Mouse (Mus musculus): ENCODE results near the gene Amer3.
"Not testable (repeated sequence)": the region's sequence is repeated elsewhere in the genome, so short reads cannot be mapped to it uniquely, and the experiment has no call there.

Gene Amer3

GRCm38 (mm10) chr1:34601323-34602047 is 22.0 kb downstream of the Amer3 start:
- no peak for DNase-seq (ENCODE audit: extremely low read depth, low read depth)

- DNase-seq (ENCODE audit: extremely low read depth, low read depth), result peak; percentile 50
Observed at GRCm38 (mm10) chr1:34602363-34602762, 22.9 kb downstream of the Amer3 start.

GRCm38 (mm10) chr1:34613801-34614200 is 34.3 kb downstream of the Amer3 start:
- DNase-seq (ENCODE audit: extremely low read depth, low read depth), result no peak

- not testable (repeated sequence) for DNase-seq (ENCODE audit: extremely low read depth, low read depth)
Observed at GRCm38 (mm10) chr1:34620116-34620515, 40.7 kb downstream of the Amer3 start.

- DNase-seq (ENCODE audit: extremely low read depth, low read depth), result not testable (repeated sequence)
Observed at GRCm38 (mm10) chr1:34620761-34621160, 41.3 kb downstream of the Amer3 start.

- DNase-seq (ENCODE audit: extremely low read depth, low read depth), result no peak
Observed at GRCm38 (mm10) chr1:34635711-34636110, 56.3 kb downstream of the Amer3 start.
